In genomic region chr1:134193126-134193525, GRCm38 (mm10) we compare ENCODE assay signal across 18 mouse cellular contexts. TPM values are rescaled to one million over a fixed set of nuclear protein-coding genes. Genes with fewer than 3 reads are reported as not detected.
A peak's percentile ranks its signal among the peaks of the same experiment; 100 is the strongest.
DNase-seq lines count a peak whose midpoint lies in the region; ATAC-seq and TF ChIP-seq lines count a peak whose summit lies in the region.
"Had no signal": no experiment of that assay in that cellular context is flagged by ENCODE, and none has a peak within 500 bp of the region (broad histone marks: within the 10 kb centered on the region; RNA-seq: fewer than 3 reads in every experiment).

Gene Mybph (plus strand): TSS chr1:134193448.

- no peak for TF ChIP-seq EP300 in heart, postnatal 0 days (IDR thresholded peaks at IDR 0.05; ENCODE audit: low read depth)

- no peak within 1 kb of the TSS for H3K27ac ChIP-seq in heart, postnatal 0 days (ENCODE audit: low read depth)
- peak within 1 kb of the TSS; percentile 55; the same call in 1 of the 2 replicates for H3K27ac ChIP-seq in embryonic facial prominence, embryonic 14.5 days (replicated peaks; ENCODE audit: low read depth, low read length)
- peak within 1 kb of the TSS; percentile 61 for H3K27ac ChIP-seq in limb, embryonic 10.5 days
- H3K27ac ChIP-seq: liver, embryonic 13.5 days; neural tube, embryonic 13.5 days had no signal

- no peak within 1 kb of the TSS for H3K4me2 ChIP-seq in heart, postnatal 0 days (ENCODE audit: low read depth, low read length)
- no peak within 1 kb of the TSS for H3K4me2 ChIP-seq in embryonic facial prominence, embryonic 14.5 days (ENCODE audit: low read depth, low read length)
- H3K4me2 ChIP-seq: liver, embryonic 13.5 days; neural tube, embryonic 13.5 days had no signal

- WGBS in heart, postnatal 0 days, result 75% methylated on average over 1 of the region's 1 CpGs
- WGBS in embryonic facial prominence, embryonic 14.5 days, result 33% methylated on average over 1 of the region's 1 CpGs
- WGBS in limb, embryonic 10.5 days, result 61% methylated on average over 1 of the region's 1 CpGs

- peaks cover 10% of the 10 kb centered on the region; the same call in 1 of the 2 replicates for H3K27me3 ChIP-seq in heart, postnatal 0 days (ENCODE audit: control insufficient read depth, insufficient read depth, low read length)
- no peaks in the 10 kb centered on the region for H3K27me3 ChIP-seq in embryonic facial prominence, embryonic 14.5 days (replicated peaks; ENCODE audit: control insufficient read depth, insufficient read depth, low read length)
- peaks cover 21% of the 10 kb centered on the region for H3K27me3 ChIP-seq in limb, embryonic 10.5 days (ENCODE audit: low read depth, poor library complexity, severe bottlenecking)
- H3K27me3 ChIP-seq: neural tube, embryonic 13.5 days had no signal

- H3K9me3 ChIP-seq in heart, postnatal 0 days (replicated peaks; ENCODE audit: control insufficient read depth, low read length), result no peaks in the 10 kb centered on the region
- no peaks in the 10 kb centered on the region for H3K9me3 ChIP-seq in embryonic facial prominence, embryonic 14.5 days (ENCODE audit: control insufficient read depth, low read length)
- no peaks in the 10 kb centered on the region for H3K9me3 ChIP-seq in limb, embryonic 10.5 days (replicated peaks)
- H3K9me3 ChIP-seq: liver, embryonic 13.5 days; neural tube, embryonic 13.5 days had no signal

- peaks cover 27% of the 10 kb centered on the region for H3K4me1 ChIP-seq in heart, postnatal 0 days (ENCODE audit: control insufficient read depth, insufficient read depth)
- H3K4me1 ChIP-seq in embryonic facial prominence, embryonic 14.5 days (ENCODE audit: control insufficient read depth, insufficient read depth, low read length), result peaks cover 20% of the 10 kb centered on the region
- H3K4me1 ChIP-seq in limb, embryonic 10.5 days, result peaks cover 54% of the 10 kb centered on the region

- H3K9ac ChIP-seq in heart, postnatal 0 days (replicated peaks; ENCODE audit: low read depth, low read length), result peak within 1 kb of the TSS; percentile 1; the same call in 1 of the 2 replicates
- H3K9ac ChIP-seq in embryonic facial prominence, embryonic 14.5 days (ENCODE audit: low read depth, low read length), result no peak within 1 kb of the TSS
- H3K9ac ChIP-seq: liver, embryonic 13.5 days; neural tube, embryonic 13.5 days had no signal

- no peak for ATAC-seq in cerebellum, adult (ENCODE audit: insufficient number of reproducible peaks, low FRiP score, low TSS enrichment)
- ATAC-seq in heart, postnatal 0 days (ENCODE audit: insufficient read depth, low read depth), result no peak
- no peak for ATAC-seq in embryonic facial prominence, embryonic 14.5 days (ENCODE audit: low read depth)
- ATAC-seq: intestine, embryonic 16.5 days had no signal

- TF ChIP-seq CTCF in heart, postnatal 0 days (IDR thresholded peaks at IDR 0.05; ENCODE audit: low read depth), result no peak

- no peaks in the 10 kb centered on the region for H3K36me3 ChIP-seq in heart, postnatal 0 days (replicated peaks; ENCODE audit: control insufficient read depth, insufficient read depth, low read length)
- no peaks in the 10 kb centered on the region for H3K36me3 ChIP-seq in embryonic facial prominence, embryonic 14.5 days (ENCODE audit: control insufficient read depth, insufficient read depth, low read length)
- no peaks in the 10 kb centered on the region for H3K36me3 ChIP-seq in limb, embryonic 10.5 days
- H3K36me3 ChIP-seq: liver, embryonic 13.5 days; neural tube, embryonic 13.5 days had no signal

- DNase-seq in cerebellum, adult 11-12 months, result peak; percentile 46
- no peak for DNase-seq in heart, postnatal 0 days (ENCODE audit: low spot score)
- no peak for DNase-seq in heart, postnatal 4 days
- no peak for DNase-seq in embryonic facial prominence, embryonic 14.5 days (ENCODE audit: low spot score)
- no peak for DNase-seq in limb, embryonic 10.5 days (ENCODE audit: low spot score)
- no peak for DNase-seq in frontal cortex, postnatal 25 days (ENCODE audit: low spot score in 2 of 2)
- DNase-seq in spleen, postnatal 36 days (ENCODE audit: low spot score in 2 of 2), result no peak
- DNase-seq: kidney, postnatal 14 days; liver, embryonic 13.5 days; lung, postnatal 10 days; midbrain, embryonic 14.5 days; retina, postnatal 1 day; thymus, adult 2 months had no signal

- H3K4me3 ChIP-seq in heart, postnatal 0 days (ENCODE audit: low read depth, low read length), result no peak within 1 kb of the TSS
- H3K4me3 ChIP-seq in embryonic facial prominence, embryonic 14.5 days (ENCODE audit: low read depth, low read length), result peak within 1 kb of the TSS; percentile 6; the same call in 1 of the 2 replicates
- no peak within 1 kb of the TSS for H3K4me3 ChIP-seq in limb, embryonic 10.5 days
- H3K4me3 ChIP-seq: liver, embryonic 13.5 days; neural tube, embryonic 13.5 days had no signal

RNA-seq across cellular contexts. Expression of gene Mybph, which starts in this region (rescaled TPM):
- not detected in 2 replicates for total RNA-seq in heart, postnatal 0 days (2014; rRNA removed; ENCODE audit: low replicate concordance)
- polyA plus RNA-seq in heart, postnatal 0 days (2015; fragmentation: Nextera tagmentation; extraction: Ambion mirVana), result 0.12 TPM in 2 replicates
- total RNA-seq in heart, postnatal 4 days (2021), result not detected
- 151 and 157 TPM in 2 replicates for polyA plus RNA-seq in embryonic facial prominence, embryonic 14.5 days (2014; fragmentation: Nextera tagmentation; extraction: Ambion mirVana)
- polyA plus RNA-seq in limb, embryonic 10.5 days (2016; fragmentation: Nextera tagmentation; extraction: Ambion mirVana), result 0.56 and 0.98 TPM in 2 replicates
- total RNA-seq: adrenal gland, postnatal 25 days; heart, postnatal 25 days had no signal

Comparison
In these comparisons a context has a peak if more than half of its experiments do, and no peak if none do; other contexts are left out.
1. RNA of gene Mybph (polyA plus RNA-seq): 151 to 157 TPM in embryonic facial prominence, embryonic 14.5 days; 0.56 to 0.98 TPM in limb, embryonic 10.5 days and 0.12 TPM in heart, postnatal 0 days; every median in the first group is over 10 times any median in the second.